Mouse (Mus musculus): ENCODE results near the gene Dennd1a.
A peak's percentile ranks its signal among the peaks of the same experiment; 100 is the strongest.

Gene Dennd1a

DNA sequence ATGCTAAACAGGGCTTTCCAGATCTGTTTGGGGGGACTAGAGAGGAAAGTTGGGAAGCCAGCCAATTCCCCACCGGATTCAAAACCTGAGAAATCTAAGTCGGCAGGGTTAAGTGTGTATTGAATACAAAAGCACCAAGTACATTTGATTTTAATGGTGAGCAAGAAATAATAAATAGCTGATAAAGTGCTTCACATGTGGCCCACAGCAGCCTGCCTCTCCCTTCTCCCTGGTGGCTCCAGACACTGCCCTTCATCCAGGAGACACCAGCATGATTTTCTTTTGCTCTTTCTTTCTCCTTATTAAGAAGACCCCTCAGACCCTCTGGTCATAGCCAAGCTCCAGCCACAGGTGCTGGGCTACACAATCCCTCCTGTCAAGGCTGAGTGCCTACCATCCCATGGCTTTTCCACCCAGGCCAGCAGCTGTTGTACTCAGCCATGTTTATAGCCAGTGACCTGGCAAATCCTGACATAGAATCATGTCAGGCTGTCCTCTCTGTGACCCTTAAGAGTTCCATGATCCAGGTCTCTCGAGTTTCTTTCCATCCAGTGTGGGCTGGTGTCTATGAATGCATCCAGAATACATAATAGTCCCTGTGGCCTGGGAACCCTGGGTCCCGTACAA, 467.6 kb downstream of the Dennd1a start:
- DNase-seq (ENCODE audit: low read depth, low spot score) = no peak

DNA sequence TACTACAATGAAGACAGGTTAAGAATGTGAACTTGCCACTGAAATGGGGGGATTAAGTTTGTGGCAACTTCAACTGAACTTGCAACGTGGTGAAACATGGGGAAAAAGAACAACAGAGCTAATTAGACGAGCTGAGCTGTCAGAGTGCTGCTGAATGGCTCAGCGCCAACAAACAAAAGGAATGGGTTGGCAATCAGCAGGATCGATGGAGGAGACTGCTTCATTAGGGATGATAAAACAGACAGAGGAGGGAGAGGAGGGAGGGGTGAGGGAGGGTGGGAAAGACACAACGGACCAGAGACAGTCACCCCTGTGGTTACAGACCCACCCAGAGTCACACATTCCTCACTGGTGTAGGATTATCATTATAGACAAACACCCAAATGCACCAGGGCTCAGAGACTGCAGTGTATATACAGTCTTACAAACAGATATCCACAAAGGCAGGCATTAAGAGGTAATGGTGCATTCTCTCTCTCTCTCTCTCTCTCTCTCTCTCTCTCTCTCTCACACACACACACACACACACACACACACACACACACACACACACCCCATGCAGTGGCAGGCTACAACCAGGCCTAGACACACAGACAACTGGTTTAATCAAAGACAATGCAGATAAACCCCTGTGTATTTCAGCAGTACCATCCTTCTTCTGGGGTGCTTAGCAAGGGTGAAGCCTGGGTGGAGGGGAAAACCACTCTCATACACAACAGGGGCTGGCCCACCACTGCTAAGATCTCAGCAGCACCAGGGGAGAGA, 468.2 kb downstream of the Dennd1a start:
- DNase-seq (ENCODE audit: low read depth, low spot score) = no peak

DNA sequence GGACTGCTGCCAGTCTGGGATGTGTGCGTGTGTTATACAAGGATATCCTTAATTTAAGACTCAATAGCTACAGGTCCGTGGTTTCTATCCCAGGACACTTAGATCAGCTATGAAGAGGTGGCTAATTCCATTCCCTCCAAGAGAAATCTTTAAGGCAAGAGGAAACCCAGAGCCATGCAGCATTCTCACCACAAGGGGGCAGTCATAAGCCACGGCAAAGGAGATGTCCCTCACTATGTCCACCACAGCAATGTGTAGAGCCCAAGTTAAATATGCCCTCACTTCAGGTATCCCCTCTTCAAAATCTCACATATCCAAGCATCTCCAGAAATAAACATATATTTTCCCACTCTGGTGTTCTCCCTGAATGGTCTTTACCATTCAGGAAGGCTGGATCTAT, 471.5 kb downstream of the Dennd1a start:
- peak; percentile 32 for DNase-seq (ENCODE audit: low read depth, low spot score)

DNA sequence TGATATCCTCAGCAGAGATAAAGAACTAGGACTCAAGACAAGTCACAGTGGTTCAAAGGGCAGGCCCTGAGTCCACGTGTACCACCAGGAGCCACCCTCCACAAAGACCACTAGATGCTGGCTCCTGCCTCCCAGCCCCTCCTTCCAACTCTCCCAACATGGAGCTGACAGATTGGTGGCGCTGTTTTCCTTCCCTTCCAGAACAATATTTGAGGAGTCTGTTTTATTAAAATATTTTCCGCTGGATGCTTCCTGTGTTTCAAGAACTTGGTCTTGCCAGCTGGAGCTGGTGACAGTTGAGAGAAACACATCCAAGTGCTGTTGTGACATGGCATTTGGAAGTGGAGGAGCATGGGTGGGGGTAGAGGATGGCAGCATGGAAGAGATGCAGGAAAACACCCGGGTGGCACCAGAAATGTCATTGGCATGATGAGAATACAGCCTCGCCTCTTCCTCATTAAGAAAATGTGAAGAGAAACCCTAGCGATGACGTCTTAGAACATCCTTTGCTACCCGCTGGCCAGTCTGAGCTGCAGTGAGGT, 472.3 kb downstream of the Dennd1a start:
- DNase-seq (ENCODE audit: low read depth, low spot score) = no peak

DNA sequence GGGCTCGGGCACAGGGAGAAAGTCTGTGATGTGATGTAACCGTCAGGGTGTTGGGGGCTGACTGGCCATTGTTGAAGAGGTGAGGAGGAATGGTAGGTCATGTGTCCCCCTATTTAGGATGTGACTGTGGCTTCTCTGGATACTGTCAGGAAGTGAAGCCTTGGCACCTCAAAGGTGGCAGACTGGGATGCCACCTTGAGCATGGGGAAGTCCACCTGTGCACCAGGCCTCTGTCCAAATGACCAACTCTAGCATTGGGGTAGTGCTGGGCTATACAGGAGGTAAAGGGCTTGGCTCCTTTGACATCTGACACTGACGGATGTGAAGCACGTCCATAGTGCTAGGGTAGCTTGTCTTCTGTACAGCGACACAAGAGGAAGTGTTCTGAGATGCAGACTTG, 474.8 kb downstream of the Dennd1a start:
- DNase-seq (ENCODE audit: low read depth, low spot score) = no peak

DNA sequence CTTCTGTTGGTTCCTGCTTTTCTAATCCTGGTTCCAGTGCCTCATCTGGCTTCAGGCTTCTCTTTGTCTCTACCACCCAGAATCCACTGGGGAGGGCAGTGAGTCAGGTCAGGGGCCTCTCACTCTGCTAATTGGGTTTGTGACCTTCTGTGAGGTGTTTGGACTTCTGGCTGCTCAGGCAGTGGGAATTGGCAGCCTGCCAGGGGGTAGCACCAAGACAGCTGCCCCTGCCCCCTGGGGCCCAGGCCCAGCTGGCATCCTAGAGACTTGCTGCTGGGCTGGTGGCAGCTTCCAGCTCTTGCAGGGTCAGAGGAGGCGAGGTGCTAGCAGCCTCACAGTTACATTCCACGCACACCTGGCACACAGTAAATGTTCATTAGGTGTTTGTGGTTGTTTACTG, 475.5 kb downstream of the Dennd1a start:
- DNase-seq (ENCODE audit: low read depth, low spot score) = no peak

DNA sequence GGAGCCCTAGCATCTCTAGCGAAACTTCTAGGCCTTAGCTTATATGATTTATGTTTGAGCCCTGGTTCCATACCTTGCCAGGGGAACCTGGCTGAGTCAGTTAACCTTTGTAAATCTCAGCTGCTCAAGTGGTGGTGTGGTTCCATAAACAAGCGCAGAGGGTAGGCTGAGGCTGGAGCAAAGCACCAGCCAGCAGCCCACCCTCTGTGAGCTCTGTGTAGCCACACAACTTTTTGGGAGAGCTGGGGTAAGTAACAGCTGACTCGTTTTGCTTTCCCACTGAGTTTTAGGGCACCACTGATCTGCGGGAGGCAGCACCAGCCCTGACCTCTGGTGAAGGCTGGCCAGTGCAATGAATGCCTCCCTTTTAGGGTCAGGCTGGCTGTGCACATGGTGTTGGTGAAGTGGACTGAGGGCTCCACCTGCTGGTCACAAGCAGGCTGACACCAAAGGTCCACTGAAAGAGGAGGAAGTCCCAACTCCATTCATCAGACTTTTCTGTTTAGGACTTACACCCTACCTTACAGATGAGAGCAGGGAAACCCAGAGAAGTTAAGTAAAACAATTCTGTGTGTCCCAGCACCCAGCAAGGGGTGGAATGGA, 484.5 kb downstream of the Dennd1a start:
- no peak for DNase-seq (ENCODE audit: low read depth, low spot score)

DNA sequence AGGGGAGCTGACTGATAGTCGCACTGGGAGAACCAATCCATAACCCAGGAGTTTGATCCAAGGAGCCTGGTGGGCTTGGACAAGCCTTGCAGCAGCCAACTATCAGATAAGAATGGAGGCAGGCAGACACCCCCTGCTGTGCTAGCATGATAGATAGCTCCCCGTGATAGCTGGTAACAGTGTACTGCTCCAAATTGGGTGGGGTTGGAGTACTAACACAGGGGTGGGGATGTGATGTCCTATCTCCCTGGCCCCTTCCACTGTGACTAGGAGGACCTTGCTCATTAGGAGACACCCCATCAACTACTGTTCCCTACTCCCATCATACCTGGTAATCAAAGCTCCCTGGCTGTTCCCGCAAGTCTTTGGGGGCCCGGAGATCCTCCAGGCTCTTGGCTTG, 485.5 kb downstream of the Dennd1a start:
- DNase-seq (ENCODE audit: low read depth, low spot score) = no peak

DNA sequence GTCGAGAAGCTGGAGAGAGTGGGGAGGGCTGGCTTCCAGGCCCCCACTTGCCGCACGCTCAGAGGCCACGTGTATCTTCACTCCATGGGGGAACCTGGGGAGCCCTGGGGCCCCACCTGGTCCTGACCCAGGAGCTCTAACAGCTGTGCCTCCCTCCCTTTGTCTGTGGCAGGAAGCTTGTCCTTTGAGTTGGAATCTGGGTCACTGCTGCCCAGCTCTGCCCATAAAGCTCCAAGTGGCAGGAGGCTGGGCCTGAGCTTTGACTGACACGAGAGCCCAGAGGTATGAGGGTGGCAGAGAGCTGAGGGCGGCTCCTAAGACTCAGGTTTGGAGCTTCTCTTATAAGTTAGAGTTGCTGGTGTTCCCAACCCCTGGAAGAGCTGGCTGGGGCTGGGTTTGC, 488.1 kb downstream of the Dennd1a start:
- no peak for DNase-seq (ENCODE audit: low read depth, low spot score)

DNA sequence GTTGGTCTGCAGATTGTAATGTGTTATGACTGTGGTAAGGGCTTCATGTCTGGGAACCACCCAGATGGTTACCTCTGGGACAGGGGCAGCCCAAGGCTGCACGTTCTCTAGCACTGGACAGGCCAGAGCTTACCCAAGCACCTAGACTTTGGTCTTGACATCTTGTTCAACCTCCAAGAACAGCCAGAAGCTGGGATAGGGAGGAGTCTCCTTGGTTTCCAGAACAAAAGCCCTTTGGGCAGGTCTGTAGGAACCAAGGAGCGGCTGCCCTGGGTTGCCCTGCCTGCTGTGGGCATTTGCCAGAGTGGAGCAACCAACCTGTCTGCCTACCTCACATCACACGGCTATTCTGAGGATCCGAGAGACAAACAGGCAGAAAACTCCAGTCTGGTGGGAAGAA, 490.1 kb downstream of the Dennd1a start:
- no peak for DNase-seq (ENCODE audit: low read depth, low spot score)

DNA sequence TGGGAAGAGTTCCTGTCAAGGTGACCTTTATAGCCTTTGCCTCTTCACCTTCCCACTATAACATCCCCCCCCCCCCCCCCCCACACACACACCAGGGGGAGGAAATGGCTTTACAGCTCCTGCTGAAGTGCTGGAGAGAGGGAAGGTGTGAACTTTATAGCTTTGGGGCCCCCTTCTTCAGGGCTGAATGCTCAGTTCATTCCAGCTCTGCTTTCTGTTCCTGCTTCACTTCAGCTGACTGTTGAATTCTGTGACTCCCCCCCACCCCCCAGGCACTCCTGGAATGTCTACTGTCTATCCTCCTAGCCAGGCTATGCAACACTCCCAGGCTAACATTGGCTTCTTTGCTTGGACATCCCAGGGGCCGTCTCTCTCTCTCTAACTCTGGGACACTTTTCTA, 491.2 kb downstream of the Dennd1a start:
- DNase-seq (ENCODE audit: low read depth, low spot score) = no peak

DNA sequence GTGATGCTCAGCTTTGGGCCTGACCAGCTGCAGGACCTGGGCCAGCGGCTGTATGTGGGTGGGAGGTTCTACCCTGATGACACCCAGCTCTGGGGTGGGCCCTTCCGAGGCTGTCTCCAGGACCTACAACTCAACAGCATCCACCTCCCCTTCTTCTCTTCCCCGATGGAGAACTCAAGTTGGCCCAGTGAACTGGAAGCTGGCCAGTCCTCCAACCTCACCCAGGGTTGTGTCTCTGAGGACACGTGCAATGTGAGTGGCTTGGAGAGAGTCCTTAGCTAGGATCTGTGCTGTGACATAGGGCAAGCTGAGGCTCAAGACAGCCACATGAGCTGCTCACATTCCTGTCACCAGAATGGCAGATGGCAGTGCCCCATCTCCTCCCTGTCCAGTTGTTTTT, 495.9 kb downstream of the Dennd1a start:
- DNase-seq (ENCODE audit: low read depth, low spot score) = no peak

DNA sequence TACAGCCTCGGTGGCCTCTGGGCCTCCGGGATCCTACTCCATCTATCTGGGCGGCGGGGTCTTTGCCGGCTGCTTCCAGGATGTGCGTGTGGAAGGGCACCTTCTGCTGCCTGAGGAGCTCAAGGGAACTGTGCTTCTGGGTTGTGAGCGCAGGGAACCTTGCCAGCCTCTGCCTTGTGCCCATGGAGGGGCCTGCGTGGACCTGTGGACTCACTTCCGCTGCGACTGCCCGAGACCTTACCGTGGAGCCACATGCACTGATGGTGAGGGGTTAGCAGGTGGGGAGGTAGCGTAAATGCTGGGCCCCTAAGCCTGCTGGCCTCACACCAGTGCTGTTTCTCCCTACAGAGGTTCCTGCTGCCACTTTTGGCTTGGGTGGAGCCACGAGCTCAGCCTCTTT, 496.5 kb downstream of the Dennd1a start:
- no peak for DNase-seq (ENCODE audit: low read depth, low spot score)

DNA sequence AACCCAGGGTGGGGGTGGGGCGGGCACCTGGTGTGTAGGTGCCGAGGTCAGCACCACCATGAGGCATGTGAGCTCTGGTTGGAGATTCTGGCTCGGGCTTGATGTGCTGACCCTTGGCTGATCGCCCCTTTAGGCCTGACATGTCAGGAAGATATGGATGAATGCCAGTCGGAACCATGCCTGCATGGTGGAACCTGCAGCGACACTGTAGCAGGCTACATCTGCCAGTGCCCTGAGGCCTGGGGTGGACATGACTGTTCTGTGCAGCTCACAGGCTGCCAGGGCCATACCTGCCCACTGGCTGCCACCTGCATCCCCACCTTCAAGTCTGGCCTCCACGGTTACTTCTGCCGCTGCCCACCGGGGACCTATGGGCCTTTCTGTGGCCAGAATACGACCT, 497.2 kb downstream of the Dennd1a start:
- DNase-seq (ENCODE audit: low read depth, low spot score) = no peak

DNA sequence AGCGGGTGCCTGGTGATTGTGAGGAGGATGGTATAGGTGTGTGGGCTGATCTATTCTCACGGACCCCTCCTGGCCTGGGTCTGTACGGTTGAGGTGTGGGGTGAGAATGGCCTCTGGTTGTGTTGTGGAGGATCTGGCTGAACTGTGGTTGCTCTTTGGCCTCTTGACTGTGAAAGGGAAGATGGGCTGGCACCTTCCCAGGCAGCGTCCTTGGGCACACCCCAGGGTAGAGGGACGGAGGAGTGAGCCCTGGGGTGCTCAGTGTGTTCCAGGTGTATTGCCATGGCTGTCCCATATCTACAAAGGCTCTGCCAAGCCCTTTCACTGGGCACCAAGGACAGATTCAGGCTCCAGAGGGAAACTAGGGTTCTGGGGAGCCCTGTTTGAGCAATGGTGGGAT, 498.2 kb downstream of the Dennd1a start:
- no peak for DNase-seq (ENCODE audit: low read depth, low spot score)

DNA sequence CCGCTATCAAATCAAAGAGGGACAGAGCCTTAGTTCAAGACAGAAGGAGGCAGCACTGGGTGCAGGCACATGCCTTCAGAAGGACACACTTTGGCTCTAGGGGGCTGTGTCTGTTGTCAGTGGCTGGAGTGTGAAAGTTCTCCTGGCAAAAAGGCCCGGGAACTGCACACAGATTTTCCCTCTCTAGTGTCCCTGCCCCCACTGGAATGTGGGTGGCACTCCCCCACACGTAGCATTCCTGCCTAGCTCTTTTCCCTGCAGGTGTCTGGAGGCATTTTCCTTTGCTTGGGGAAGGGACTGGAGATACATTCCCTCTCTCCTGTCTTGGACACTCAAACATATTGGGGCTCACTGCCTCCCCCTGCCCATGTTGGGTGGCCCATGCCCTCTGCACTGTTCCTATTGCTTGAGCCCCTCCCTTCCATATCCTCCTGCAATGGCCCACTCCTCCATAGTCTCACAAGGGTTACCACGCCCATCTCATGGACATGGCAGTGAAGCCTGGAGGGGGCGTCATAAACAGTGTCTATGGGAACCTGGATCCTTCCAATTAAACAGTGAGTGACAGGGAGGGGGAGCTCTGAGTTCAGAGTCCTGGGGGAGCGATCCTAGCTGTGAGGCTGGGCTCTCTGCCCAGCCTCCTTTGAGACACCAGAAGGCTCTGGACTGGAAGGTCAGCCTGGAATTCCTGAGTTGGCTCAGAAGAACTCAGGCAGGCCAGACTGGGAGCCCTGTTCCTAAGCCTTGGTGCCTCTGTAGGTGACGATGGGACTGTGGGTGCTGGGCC, 498.8 kb downstream of the Dennd1a start:
- no peak for DNase-seq (ENCODE audit: low read depth, low spot score)

DNA sequence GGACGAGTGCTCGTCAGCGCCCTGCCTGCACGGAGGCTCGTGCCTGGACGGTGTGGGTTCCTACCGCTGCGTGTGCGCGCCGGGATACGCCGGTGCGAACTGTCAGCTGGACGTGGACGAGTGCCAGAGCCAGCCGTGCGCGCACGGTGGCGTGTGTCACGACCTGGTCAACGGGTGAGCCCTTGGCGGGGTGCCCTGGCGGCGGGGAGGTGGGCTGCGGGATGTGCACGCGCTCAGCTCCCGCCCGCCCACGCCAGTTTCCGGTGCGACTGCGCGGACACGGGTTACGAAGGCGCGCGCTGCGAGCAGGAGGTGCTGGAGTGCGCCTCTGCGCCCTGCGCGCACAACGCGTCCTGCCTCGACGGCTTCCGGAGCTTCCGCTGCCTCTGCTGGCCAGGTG, 500.7 kb downstream of the Dennd1a start:
- DNase-seq (ENCODE audit: low read depth, low spot score) = no peak

DNA sequence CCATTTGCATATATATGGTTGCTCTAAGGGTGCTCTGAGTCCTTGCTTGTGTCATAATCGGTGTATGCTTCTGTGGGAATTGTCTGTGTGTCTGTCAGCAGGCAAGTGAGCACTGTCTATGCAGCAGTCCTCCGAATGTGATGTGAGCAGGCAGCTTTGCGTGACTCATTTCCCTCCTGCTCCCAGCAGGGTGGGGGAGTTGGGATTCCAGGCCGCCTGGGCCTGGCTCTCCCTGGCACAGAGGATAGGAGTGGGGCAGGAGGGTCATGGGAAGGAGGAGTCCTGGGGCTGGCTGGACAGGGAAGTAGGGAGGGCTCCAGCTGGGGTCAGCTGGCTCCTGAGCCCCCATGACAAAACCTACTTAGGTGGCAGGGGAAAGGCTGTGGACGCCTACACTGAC, 502.7 kb downstream of the Dennd1a start:
- DNase-seq (ENCODE audit: low read depth, low spot score) = no peak

DNA sequence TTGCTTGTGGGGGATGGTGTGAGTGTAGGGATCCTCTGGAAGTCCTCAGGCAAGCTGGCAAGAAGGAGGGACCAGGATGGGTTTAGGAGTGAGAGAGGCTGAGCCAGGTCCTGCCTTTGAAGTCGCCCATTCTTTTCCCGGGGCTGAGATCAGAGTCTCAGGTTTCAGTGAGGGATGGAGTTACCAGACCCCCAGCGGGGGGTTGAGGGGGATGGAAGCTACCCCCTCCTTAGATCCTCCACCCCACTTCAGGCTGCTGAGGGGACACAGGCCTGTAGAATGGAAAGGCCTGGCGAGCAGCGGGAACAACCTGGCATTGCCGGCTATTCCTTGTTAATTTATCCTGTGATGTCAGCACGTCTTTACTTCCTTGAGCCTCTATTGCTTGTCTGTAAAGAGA, 505.2 kb downstream of the Dennd1a start:
- no peak for DNase-seq (ENCODE audit: low read depth, low spot score)

DNA sequence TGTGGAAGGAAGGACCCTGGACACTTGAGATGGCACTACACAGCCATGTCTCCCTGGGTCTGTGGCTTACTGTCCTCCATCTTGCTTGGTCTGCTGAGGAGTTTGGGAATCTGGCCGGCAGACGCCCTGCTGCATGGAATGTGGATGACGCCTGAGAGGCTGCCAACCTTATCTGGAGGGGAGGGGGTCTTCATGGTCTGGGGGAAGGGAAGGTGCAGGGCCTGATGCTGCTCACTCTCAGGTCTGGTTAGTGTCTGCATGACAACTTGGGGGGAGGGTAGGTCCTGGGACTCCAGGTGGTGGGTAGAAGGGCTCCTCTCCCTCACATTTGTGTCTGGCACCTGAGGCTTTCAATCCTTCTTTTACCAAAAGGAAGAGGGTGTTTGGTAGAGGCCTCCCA, 505.8 kb downstream of the Dennd1a start:
- no peak for DNase-seq (ENCODE audit: low read depth, low spot score)

DNA sequence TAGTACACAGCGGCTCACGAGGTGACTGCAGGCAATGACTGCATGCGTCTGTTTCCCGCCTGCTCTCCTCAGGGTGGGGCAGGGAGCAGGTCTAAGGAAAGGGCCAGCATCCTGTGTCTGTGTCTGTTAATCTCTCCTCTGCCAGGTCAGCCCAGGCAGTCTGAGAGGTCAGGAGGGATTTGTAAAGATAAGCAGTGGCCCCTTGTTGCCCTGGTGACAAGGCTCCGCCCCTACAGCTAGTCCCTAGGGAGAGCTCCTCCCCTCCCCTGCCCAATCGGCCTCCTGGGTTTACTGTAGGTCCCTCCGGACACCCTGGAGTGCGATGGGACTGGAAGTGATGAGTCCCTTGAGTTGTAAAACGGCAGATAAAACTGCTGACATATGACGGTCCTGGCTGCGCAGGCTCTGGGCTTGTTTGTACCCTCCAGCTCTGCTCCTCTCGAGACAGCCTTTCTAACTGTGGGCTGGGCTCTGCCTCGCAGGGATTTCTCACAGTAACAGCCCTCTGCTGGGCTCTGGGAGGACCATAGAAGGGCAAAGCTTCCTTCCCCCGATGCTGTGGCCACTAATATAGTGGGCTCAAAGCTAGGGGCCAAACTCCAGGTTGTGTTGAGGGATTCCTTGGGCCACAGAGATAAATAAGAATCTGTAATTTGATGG, 506.8 kb downstream of the Dennd1a start:
- DNase-seq (ENCODE audit: low read depth, low spot score) = no peak
